Mouse (Mus musculus) hindbrain, embryonic 11.5 days (tissue): Measurements from ENCODE around the gene Cphx1. TPM values are rescaled to one million over a fixed set of nuclear protein-coding genes. Genes with fewer than 3 reads are reported as not detected.
"Not testable (repeated sequence)": the region's sequence is repeated elsewhere in the genome, so short reads cannot be mapped to it uniquely, and the experiment has no call there.

Source experiments
- ATAC-seq: fragments of 200-750 bp; cut with Nextera tagmentation; 2 replicates; pipeline ENCODE4 v1.8.0; 2017; ENCODE audit warnings: mild to moderate bottlenecking, moderate TSS enrichment, moderate library complexity; ENCODE audit not compliant: low FRiP score
- DNase-seq: peaks from one replicate; pipeline ENCODE4 v3.0.0-alpha.2; 2015; ENCODE audit warnings: low spot score
- H3K27ac ChIP-seq: fragments of 300-500 bp; sonication (generic); 2 replicates; pipeline ENCODE4 v1.5.1; 2014; ENCODE audit warnings: mild to moderate bottlenecking, low read depth, low read length
- H3K27me3 ChIP-seq: fragments of 300-500 bp; sonication (generic); 2 replicates; pipeline ENCODE4 v1.6.1; 2014; ENCODE audit warnings: mild to moderate bottlenecking, low read length, moderate library complexity, mixed read lengths; ENCODE audit not compliant: control insufficient read depth, insufficient read depth
- H3K36me3 ChIP-seq: fragments of 300-500 bp; sonication (generic); 2 replicates; pipeline ENCODE4 v1.6.1; 2014; ENCODE audit warnings: mild to moderate bottlenecking, low read length, moderate library complexity, mixed read lengths; ENCODE audit not compliant: control insufficient read depth, insufficient read depth
- H3K4me1 ChIP-seq: fragments of 300-500 bp; sonication (generic); replicated peaks from 2 replicates; pipeline ENCODE4 v1.6.1; 2014; ENCODE audit warnings: low read length, mixed read lengths; ENCODE audit not compliant: control insufficient read depth, insufficient read depth
- H3K4me2 ChIP-seq: fragments of 300-500 bp; sonication (generic); replicated peaks from 2 replicates; pipeline ENCODE4 v1.6.1; 2014; ENCODE audit warnings: mild to moderate bottlenecking, low read depth, low read length
- H3K4me3 ChIP-seq: fragments of 300-500 bp; sonication (generic); 2 replicates; pipeline ENCODE4 v1.5.1; 2014; ENCODE audit warnings: low read depth, low read length
- H3K9ac ChIP-seq: fragments of 300-500 bp; sonication (generic); 2 replicates; pipeline ENCODE4 v1.6.1; 2014; ENCODE audit warnings: low read depth, low read length
- H3K9me3 ChIP-seq: fragments of 300-500 bp; sonication (generic); 2 replicates; pipeline ENCODE4 v1.6.1; 2016; ENCODE audit warnings: low read length; ENCODE audit not compliant: control insufficient read depth
- WGBS: fragments of 180-500 bp; shearing (Covaris S2); extraction: QIAGEN DNeasy Blood & Tissue Kit; methylation state at CpG from one replicate; pipeline ENCODE4 v1.1.7; 2014; 5-methylcytosine and 5-hydroxymethylcytosine counted together
- polyA plus RNA-seq: library from polyadenylated mRNA; unstranded; fragments of >200 nt; fragmentation: Nextera tagmentation; extraction: Ambion mirVana; gene quantifications from 2 replicates; pipeline ENCODE4 v1.2.1, GENCODE M21; 2014

Gene Cphx1
- not detected in 2 replicates for polyA plus RNA-seq

DNA sequence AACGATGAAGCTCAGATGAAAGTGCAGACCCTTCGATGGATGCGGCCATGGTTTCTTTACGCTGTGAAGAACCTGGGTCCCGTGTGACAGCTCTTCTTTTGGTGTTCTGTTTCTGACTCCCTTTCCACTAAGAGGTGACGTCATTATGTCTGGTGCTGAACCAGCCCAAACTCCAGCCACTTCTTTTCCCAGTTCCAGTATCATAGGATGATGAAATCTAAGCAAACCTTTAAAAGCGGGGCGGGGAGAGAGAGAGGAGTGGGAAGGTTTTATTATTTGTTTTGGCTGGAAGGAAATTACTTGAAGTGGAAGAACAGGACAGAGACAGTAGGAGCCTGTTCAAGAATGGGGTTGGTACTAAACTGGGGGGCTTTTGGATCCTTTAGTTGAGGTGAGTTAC, at the start of gene Cphx1:
Cphx1 (plus strand) TSS at position 301 of the 400 bp plus-strand sequence.
- not testable (repeated sequence) for H3K4me1 ChIP-seq, H3K4me3 ChIP-seq, H3K9me3 ChIP-seq, DNase-seq, H3K27ac ChIP-seq, H3K9ac ChIP-seq, H3K36me3 ChIP-seq, ATAC-seq, H3K27me3 ChIP-seq, H3K4me2 ChIP-seq
- WGBS, result no CpG with 5 or more reads among the region's 8 CpGs

DNA sequence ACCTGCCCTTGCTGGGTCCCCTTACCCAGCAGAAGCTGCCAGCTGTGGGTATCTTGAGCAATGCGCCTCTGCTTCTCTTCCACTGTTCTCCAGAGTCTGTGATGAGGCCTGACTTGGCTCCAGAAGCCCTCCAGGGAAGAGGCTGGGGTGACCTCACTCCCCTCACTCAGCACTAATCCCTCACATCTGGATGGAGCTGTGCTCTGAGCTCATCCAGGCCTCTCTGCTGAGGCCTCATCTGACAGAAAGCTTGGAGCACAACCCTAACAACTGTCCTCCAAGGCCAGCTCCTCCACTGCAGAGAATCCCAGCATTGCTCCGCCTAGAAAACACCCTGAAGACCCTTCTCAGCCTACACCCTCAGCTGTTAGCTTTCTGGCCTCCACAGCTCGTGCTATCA, 43.5 kb upstream of the Cphx1 start:
- H3K27me3 ChIP-seq, H3K4me3 ChIP-seq, H3K27ac ChIP-seq, H3K9me3 ChIP-seq, H3K4me1 ChIP-seq, DNase-seq, H3K36me3 ChIP-seq, H3K4me2 ChIP-seq, ATAC-seq, H3K9ac ChIP-seq: not testable (repeated sequence)
- WGBS, result no CpG with 5 or more reads among the region's 3 CpGs

DNA sequence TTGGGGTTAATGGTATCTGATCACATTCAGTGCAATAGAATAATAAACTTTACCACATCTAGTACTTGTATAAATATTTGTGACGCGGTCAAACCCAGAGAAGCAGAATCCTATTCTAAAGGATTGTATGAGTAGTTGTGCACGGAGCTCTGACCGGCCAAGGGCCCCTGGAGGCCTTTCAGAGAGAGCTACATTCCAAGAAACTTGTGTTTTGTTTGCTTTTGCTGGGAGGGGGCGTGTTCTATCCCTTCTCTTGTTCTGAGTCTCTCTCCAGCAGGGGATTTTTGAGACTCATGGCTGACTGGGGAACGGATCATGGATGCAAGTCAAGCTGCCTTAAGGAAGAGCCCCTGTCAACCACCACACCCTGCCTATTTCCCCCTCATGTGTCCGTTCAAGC, 42.4 kb upstream of the Cphx1 start:
- not testable (repeated sequence) for H3K4me3 ChIP-seq, H3K36me3 ChIP-seq, H3K4me1 ChIP-seq, H3K9ac ChIP-seq, H3K4me2 ChIP-seq, H3K27ac ChIP-seq, H3K9me3 ChIP-seq, H3K27me3 ChIP-seq, DNase-seq, ATAC-seq
- WGBS, result no CpG with 5 or more reads among the region's 7 CpGs

DNA sequence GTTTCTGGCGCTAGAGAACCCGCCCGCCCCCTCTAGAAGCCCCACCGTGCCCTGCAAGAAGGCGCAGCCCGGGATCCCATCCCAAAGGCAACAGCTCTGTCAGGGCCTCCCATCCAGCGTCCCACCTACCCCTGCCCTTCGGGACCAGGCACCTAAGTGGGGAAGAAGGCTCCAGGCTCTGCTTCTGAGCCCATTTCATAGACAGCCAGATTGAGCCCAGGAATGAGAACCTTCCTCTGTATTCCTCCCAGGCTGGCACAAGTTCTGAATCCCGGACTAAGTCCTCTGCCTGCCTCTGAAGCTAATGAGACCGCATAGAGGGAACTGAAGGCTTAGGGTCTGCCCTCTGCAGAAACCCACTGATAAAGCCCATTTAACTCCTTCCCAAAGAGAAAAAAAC, 35.1 kb upstream of the Cphx1 start, which contains the start of gene Plac9a:
Plac9a (minus strand) TSS at position 101 of the 400 bp plus-strand sequence.
- H3K9me3 ChIP-seq, H3K4me1 ChIP-seq, H3K27me3 ChIP-seq, H3K4me2 ChIP-seq, H3K36me3 ChIP-seq, H3K9ac ChIP-seq, ATAC-seq, DNase-seq, H3K27ac ChIP-seq, H3K4me3 ChIP-seq: not testable (repeated sequence)
- WGBS, result no CpG with 5 or more reads among the region's 10 CpGs

DNA sequence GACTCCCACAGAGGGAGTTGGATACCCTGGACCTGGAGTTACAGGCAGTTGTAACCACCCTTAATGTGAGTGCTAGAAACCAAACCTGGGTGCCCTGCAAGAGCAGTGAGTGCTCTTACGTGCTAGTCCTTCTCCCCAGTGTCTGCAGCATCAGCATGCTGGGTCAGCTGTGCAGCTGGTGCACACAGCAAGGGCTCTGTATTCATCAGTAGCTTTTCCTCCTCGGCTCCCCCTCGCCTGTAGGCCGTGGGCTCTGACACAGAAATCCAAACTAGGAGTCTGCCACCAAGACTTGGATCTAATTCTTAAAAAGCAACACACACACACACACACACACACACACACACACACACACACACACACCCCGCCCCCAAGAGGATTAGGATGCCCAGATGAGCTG, 32.9 kb upstream of the Cphx1 start:
- not testable (repeated sequence) for ATAC-seq, H3K4me1 ChIP-seq, H3K27me3 ChIP-seq, H3K9me3 ChIP-seq, H3K4me3 ChIP-seq, H3K27ac ChIP-seq, H3K4me2 ChIP-seq, H3K36me3 ChIP-seq, DNase-seq, H3K9ac ChIP-seq
- WGBS, result 75% methylated on average over 1 of the region's 5 CpGs

DNA sequence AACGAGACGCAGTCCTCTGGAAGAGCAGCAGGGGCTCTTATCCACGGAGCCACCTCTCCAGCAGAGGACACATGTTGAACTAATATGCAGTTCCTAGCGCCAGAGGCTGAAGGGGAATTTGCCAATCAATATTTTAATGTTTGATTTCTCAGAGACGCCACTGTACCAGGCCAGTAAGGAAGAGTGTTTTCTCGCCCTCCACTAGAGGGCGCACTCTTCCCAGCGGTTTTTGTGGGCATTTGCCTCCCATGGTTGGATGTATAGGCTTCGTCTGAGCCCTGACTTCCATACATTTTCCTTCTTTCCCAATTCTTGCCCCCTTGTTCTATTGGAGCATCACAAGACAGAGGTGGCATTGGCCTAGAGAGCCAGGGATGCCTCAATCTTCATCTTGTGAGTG, 30.8 kb upstream of the Cphx1 start:
- H3K27ac ChIP-seq, H3K4me2 ChIP-seq, H3K36me3 ChIP-seq, H3K27me3 ChIP-seq, ATAC-seq, H3K4me1 ChIP-seq, H3K9ac ChIP-seq, H3K9me3 ChIP-seq, DNase-seq, H3K4me3 ChIP-seq: not testable (repeated sequence)
- WGBS, result no CpG with 5 or more reads among the region's 9 CpGs

DNA sequence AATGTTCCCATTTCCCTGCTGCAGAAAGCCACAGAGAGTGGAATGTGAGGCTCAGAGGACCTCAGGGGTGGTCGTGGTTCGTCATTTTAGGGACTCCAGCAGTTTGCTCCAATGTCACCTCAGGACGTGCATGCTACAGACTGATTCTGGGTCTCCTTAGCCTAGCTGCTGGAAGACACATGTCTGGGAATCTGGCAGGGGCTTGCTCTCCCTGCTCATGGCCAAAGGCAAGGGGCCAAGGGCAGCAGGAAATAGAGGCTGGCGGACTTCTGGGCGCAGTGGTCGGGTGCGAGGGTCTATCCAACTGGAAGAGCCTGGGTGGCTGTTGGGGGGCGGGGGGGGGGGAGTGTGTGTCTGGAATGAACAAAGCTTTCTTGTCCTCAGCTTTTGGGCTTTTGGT, 29.1 kb upstream of the Cphx1 start:
- ATAC-seq, H3K9ac ChIP-seq, H3K27me3 ChIP-seq, H3K4me1 ChIP-seq, H3K4me2 ChIP-seq, DNase-seq, H3K4me3 ChIP-seq, H3K27ac ChIP-seq, H3K36me3 ChIP-seq, H3K9me3 ChIP-seq: not testable (repeated sequence)
- no CpG with 5 or more reads among the region's 8 CpGs for WGBS

DNA sequence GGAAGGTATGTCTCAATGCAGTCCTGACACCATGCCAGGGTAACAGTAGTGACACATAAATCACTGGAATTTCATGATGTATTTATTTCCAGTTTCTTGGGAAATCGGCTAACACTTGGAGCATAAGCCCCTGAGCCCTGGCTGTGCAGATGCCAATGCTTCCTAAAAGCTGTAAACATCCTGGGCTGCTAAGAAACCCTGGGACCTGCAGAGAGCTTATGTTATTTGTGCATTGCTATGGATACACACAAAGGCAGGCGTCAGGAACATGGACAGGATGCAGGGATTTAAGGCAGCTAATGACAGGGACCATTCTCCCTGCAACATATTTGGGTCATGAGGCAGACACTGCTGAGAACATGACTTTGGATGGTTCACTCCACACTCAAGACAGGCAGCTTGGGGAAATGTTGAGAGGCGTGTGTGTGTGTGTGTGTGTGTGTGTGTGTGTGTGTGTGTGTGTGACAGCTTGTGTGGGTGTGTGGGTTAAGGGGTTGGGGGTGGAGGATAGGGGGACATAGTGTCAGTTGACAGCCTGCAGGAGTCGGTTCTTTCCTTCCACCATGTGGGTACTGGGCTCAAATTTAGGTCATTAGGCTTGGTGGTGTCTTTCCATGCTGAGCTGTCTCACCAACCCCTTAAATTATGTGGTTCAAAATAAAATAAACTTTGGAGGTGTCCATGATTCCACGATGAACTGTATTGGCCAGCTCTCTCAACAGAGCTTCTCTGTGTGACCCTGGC, 19.5 kb upstream of the Cphx1 start:
- ATAC-seq, H3K27me3 ChIP-seq, H3K9me3 ChIP-seq, H3K36me3 ChIP-seq, H3K27ac ChIP-seq, H3K9ac ChIP-seq, H3K4me2 ChIP-seq, H3K4me1 ChIP-seq, H3K4me3 ChIP-seq, DNase-seq: not testable (repeated sequence)
- no CpG with 5 or more reads among the region's 5 CpGs for WGBS

DNA sequence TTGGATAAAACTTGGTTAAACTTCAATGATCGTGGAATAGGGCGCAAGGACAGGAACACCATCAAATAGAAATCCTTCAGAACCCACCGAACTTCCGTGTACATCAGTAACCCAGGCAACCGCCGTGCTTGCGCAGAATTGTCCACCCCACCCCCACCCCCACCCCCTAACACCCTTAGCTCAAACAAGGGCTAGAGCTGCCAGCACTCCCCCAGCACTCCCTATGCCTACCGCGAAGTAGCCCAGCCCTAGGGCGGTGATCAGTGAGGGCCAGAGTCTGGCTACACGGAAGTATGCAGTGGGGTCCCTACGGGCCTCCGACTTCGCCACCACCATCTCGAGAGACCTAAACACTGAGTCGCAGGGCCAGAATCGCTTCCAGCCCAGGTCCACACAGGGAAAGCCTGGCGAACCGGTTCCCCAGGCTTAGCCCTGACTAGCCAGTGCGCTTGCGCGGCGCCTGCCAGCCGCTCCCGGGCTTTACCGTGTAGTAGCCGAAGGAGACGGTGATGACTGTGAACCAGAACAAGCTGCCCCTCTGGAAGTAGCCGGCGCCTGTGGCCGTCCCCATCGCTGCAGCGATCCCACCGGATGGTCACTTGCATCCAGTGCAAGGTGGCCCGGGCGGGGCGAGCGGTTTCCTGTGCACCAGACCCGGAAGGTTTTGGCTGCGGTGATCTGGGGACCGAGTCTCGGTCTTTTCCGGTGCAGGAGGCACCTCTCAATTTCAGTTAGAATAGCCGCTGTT, 11.1 kb upstream of the Cphx1 start:
- H3K27ac ChIP-seq, H3K4me2 ChIP-seq, H3K9me3 ChIP-seq, H3K27me3 ChIP-seq, H3K9ac ChIP-seq, H3K36me3 ChIP-seq, H3K4me3 ChIP-seq, DNase-seq, H3K4me1 ChIP-seq: not testable (repeated sequence)
- WGBS, result no CpG with 5 or more reads among the region's 44 CpGs
- ATAC-seq, result peak; percentile 35; the same call in 1 of the 2 replicates
